Mouse (Mus musculus) stomach, postnatal 0 days (tissue): ENCODE measurements around the gene Smarcb1.

Source experiments
- CTCF ChIP-seq: IDR thresholded peaks from 2 replicates; pipeline ENCODE4 v1.5.1; 2016; ENCODE audit warnings: antibody characterized with exemption, low read depth, mild to moderate bottlenecking, moderate library complexity
- EP300 ChIP-seq: optimal IDR thresholded peaks from 2 replicates; pipeline ENCODE3; 2016; ENCODE audit warnings: antibody characterized with exemption

DNA sequence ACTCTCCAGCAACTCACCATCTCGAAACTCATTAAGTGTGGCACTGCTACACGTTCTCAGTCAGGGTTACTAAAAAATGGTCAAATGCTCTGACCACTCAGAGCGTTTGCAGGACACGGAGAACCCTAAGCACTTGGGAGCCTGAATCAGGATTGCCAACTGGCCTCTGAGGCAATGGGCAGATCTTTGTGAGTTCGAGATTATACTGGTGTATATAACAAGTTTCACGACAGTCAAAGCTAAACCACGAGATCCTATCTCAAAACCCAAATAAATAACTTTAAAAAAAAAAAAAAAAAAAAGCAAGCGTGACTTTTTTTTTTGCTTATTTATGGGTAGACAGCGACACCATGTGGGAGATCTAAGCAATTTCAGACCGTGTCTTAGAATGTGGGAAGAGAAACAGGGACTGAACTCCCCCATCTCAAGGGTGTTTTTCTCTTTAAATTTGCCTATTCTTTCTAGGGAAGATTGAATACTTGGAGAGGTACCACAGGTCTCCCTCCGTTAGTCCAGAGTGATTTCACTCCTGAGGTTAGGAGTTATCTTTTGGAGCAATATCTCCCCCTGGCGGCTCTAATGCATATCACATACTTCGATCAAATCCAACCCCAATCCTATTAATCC is 30.1 kb upstream of the Smarcb1 start:
- TF ChIP-seq CTCF (peak; percentile 76), EP300 (no peak)
